Mouse (Mus musculus): ENCODE data around the gene Zscan2. TPM values are rescaled to one million over a fixed set of nuclear protein-coding genes. Genes with fewer than 3 reads are reported as not detected.

The Zscan2 gene
- total RNA-seq, 1 experiment from 2014 or later, result 10.8 TPM

DNA sequence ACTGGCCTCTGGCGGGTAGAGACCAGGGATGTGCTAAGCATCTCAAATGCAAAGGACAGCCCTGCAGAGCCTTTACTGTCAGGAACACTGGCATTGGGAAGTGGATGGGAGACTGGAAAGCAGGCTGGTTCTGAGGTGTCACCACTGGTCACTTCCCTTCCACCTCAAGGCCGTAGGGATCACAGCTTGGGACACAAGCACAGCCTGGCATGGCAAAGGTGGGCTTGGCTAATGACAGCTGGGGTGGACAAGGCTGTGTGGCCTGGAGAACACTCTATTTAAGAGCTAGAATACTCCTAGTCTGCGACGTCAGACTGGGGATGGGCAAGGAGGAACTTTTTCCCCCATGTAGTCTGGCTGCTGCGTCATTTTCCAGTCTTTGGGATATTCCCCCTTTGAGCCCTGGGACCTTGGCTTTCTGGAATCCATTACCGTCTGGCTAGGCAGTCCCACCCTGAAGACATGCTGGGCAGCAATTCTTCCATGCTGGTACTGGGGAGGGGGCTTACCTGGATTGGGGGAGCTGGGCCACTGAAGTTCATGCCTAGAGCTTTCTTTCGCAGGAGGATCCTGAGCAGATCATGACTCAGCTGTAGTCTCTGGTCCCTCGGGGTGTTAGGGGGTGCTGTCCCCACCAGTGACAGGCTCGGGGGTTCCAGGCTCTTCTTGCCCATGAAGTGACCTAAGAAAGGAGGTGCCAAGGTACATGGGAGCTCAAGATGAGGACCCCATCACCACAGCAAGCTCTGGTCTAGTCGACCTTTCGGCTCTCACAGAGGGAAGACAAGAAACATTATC is 43.1 kb downstream of the Zscan2 start:
- no peak for ATAC-seq (ENCODE audit: extremely low read depth, insufficient number of reproducible peaks, low FRiP score, poor library complexity, severe bottlenecking)

DNA sequence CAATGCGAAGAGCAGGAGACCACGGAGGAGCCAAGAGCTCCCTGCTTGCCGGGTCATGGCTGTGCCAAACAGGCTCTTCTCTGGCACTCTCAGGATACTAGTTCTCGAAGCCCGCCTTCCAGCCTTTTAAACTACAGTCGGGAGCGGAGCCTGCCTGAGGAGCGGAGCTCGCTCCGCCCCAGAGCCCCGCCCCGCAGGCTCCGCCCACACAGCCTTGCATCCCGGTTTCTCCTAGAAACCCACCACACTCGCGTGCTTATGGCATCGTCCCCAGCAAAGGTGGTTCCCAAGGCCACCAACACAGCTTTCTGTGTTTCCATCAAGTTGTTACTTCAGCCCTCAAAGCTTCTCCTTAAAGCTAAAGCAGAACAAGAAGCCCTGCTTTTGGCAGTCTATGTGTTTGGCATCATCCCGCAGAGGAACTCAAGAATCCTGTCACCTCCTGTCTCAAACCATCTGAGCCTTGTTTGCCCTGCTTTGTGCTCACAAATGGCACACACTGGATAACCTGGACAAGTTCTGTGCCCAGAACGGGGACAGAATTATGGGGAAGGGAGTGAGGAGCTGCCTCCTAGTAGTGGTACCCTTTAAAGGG is 44.3 kb downstream of the Zscan2 start, which contains the start of gene Nmb:
TSS of gene Nmb (minus strand) at position 156 of the 595 bp plus-strand sequence.
- ATAC-seq (ENCODE audit: extremely low read depth, insufficient number of reproducible peaks, low FRiP score, poor library complexity, severe bottlenecking), result no peak

DNA sequence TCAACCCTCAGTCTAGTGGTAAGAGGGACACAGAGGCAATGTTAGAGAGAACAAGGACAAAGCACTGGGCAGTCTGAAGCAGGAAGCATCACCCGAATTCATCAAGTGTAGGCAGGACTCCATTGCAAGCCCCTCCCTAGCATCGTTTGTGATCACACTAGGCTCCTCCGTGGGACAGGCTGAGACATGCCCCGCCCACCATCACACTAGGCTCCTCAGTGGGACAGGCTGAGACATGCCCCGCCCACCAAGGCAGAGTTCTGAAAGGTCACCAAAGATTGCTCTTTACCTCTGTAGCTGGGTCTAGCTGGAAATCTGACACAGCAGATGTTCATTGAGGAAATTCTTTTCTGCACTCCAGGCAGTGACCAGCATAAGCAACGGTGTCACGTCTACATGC is 50.3 kb downstream of the Zscan2 start:
- ATAC-seq (ENCODE audit: extremely low read depth, insufficient number of reproducible peaks, low FRiP score, poor library complexity, severe bottlenecking), result no peak

DNA sequence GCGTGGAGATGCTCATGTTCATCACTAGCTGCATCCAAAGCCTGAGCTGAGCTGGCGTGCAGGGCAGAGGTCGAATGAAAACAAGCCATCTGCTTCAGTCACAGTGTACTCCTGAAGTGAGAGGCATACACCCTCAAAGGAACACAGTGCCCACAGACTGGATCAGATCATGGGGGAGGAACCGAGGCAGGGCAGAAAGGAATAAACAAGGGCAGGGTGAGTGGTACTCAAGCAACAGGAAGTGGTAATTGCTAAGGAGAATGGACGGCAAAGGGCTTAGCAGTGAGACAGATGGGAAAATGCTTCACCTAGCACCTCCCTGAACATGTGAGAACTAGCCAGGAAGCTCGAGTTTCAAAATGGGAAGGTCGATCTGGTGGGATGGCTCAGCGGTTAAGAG is 51.8 kb downstream of the Zscan2 start:
- no peak for ATAC-seq (ENCODE audit: extremely low read depth, insufficient number of reproducible peaks, low FRiP score, poor library complexity, severe bottlenecking)

DNA sequence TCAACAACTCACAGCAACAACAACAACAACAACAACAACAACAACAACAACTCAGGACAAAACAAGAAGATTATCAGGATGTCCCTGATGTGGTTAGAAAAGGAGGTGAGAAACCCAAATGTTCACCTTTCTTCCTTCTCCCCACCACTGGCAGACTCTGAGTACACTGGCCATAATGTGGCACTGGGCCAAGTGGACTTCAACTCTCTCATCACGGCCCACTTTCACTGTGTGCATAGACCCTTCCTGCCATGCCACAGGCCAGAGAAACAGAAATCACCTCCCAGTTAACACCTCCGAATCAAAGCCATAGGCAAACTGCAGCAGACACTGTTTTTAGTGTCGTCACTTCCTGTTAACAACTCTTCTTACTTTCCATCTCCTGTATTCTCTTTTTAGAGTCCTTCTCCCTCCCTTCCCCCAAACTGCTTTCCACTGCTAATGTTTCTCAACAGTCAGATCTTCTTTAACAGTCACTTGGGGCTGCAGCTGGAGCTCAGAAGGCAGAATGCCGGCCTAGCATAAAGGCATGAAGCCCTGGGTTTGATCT is 57.3 kb downstream of the Zscan2 start:
- no peak for ATAC-seq (ENCODE audit: extremely low read depth, insufficient number of reproducible peaks, low FRiP score, poor library complexity, severe bottlenecking)

DNA sequence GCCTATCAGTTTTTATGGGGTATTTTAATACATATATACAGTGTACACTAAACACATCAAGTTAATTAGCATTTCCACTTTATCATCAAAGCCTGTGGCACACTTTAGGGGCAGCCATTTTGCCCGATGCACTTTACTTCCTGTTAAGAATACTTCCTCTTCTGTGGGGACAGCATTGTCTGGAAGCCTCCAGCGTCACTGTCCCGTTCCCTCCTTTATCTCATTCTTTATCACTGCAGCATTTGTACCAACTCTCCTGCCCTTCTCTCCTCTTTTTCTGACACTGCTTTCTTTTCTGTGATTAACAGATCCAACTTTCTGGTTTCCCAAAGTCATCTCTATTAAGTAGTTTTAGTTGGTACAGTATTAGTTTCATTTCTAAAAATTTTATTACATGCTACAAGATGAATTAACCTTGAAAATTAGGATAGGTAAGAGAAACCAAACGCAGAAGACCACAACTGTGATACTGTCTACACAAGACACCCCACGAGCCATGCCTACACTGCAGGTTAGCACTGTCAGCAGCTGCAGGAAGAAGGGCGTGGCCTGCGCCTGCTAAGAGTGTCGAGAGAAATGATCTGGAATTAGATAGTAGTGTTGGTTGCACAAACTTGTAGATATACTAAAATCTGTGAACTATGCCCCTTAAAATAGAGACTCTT is 58.4 kb downstream of the Zscan2 start:
- ATAC-seq (ENCODE audit: extremely low read depth, insufficient number of reproducible peaks, low FRiP score, poor library complexity, severe bottlenecking), result peak; percentile 74

DNA sequence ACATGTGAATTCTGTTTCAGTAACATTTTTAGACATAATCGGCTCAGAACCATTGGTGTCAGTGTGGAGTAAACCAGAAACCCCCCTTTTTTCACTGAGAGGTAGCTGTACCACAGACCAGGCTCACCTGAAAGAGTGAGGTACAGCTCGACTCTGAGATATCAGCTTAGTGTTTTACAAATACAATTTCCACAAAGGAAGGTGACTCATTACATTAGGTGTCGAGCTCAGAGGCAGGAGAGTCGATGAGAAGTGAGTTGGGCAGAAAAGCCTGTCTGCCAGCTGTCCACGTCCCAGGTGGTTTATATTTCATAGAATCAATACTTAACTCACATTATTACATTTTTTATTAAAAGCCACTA is 58.9 kb downstream of the Zscan2 start:
- ATAC-seq (ENCODE audit: extremely low read depth, insufficient number of reproducible peaks, low FRiP score, poor library complexity, severe bottlenecking), result no peak

DNA sequence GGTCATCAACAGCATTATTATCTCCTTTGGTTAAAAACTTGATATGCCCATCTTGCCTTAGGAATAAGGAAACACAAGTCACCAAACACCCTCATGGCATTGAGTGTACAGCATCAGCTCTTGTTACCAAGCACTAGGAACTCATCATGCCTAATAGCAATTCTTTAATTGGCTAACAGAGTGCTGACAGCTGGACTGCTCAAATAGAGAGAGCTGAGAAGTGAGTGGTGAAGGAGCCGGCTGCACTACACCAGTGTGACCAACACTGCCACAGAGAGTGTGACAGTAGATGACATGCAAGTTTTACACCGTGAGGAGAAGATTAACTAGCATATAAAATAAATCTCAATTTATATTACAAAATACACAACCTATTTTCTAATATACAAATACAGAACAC is 62.4 kb downstream of the Zscan2 start:
- ATAC-seq (ENCODE audit: extremely low read depth, insufficient number of reproducible peaks, low FRiP score, poor library complexity, severe bottlenecking), result no peak

Other genes with a start within 250 kb of the Zscan2 start
- 34.3 and 36.6 TPM in 2 replicates for gene Crtc3, start 172.0 kb upstream of the Zscan2 start, total RNA-seq (2017)
- 756 and 768 TPM in 2 replicates for gene Iqgap1, start 34.9 kb upstream of the Zscan2 start, total RNA-seq (2017)
- gene Wdr73, start 40.3 kb downstream of the Zscan2 start, total RNA-seq (2017), result 13.9 and 15.0 TPM in 2 replicates
- gene Nmb, start 44.2 kb downstream of the Zscan2 start, total RNA-seq (2017), result 2.0 and 2.2 TPM in 2 replicates
- gene Sec11a, start 86.9 kb downstream of the Zscan2 start, total RNA-seq (2017), result 182 and 199 TPM in 2 replicates
- gene Zfp592, start 132.8 kb downstream of the Zscan2 start, total RNA-seq (2017), result 63.6 and 69.0 TPM in 2 replicates
- 0.12 and 0.25 TPM in 2 replicates for gene Alpk3, start 196.7 kb downstream of the Zscan2 start, total RNA-seq (2017)